Mouse (Mus musculus): ENCODE data around the gene D430041D05Rik. TPM values are rescaled to one million over a fixed set of nuclear protein-coding genes. Genes with fewer than 3 reads are reported as not detected.

D430041D05Rik gene
- polyA plus RNA-seq, 1 experiment: not detected

DNA sequence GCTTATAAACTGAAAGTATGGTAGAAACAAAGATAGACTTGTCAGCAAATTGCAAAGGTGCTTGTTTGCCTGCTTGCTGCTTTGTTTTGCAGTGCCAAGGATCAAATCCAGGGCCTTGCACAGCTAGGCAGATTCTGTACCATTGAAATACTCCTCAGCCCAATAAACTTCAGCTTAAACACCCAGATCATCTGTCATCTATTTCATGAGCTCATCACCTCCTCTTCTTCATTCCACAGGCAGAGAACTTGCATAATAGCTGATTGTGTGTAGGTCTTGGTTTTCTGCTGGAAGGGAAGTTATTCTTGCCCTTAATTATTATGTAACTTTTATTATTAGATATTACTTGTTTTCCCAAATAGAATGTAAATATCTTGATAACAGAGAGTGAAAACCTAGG is 73.2 kb downstream of the D430041D05Rik start:
- no peaks in the 10 kb centered on the region for H3K9me3 ChIP-seq (ENCODE audit: control insufficient read depth, low read length)
- no peaks in the 10 kb centered on the region for H3K27me3 ChIP-seq (ENCODE audit: control insufficient read depth)
- no peaks in the 10 kb centered on the region for H3K36me3 ChIP-seq (ENCODE audit: control insufficient read depth)
- H3K4me1 ChIP-seq (ENCODE audit: control insufficient read depth): no peaks in the 10 kb centered on the region
- TF ChIP-seq GATA1 (IDR thresholded peaks at IDR 0.05; ENCODE audit: low read length) (no peak), TAL1 (IDR thresholded peaks at IDR 0.05; ENCODE audit: low read length) (no peak)
- H3K4me3 ChIP-seq (replicated peaks): no peak overlapping the region

DNA sequence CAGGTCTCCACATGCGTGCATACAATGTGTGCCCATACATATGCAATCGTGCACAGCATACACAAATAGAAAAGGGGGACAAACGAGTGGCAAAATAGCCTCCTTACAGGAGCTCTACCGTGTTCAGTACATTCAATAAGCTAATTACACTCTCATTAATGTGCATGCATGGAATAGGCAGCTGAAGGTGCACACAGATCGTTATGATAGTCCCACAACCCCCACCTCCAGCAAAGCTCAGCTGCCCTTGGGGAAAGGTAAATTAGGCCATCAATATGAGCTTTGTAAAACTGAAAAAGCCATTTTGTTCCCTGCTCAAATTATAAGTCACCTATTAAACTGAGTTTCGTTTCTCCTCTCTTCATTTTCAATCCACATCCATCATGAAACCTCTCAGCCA is 75.0 kb downstream of the D430041D05Rik start:
- Histone ChIP-seq H3K36me3 (ENCODE audit: control insufficient read depth) (no peaks in the 10 kb centered on the region), H3K9me3 (ENCODE audit: control insufficient read depth, low read length) (no peaks in the 10 kb centered on the region), H3K27me3 (ENCODE audit: control insufficient read depth) (no peaks in the 10 kb centered on the region), H3K4me1 (ENCODE audit: control insufficient read depth) (no peaks in the 10 kb centered on the region), H3K4me3 (replicated peaks) (no peak overlapping the region)
- TF ChIP-seq TAL1 (IDR thresholded peaks at IDR 0.05; ENCODE audit: low read length): no peak
- no peak for TF ChIP-seq GATA1 (IDR thresholded peaks at IDR 0.05; ENCODE audit: low read length)

DNA sequence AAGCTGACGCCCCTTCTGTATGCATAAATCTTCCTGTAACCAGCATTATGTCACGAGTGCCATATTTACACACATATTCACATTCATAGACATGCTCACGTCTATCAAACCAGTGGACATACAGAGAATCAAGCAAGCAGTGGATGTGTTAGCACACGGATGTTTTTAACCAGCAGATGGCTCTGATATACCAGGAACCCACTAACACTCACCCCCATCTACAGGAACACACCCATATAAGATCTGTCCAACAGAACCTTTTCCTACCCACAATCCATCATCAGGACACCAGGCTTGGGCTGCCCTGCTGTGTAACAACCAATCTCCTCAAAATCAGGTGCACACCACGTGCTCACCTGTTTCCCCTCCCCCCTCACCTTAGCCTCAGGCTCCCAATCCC is 76.9 kb downstream of the D430041D05Rik start:
- Histone ChIP-seq H3K4me1 (ENCODE audit: control insufficient read depth) (no peaks in the 10 kb centered on the region), H3K4me3 (replicated peaks) (no peak overlapping the region), H3K9me3 (ENCODE audit: control insufficient read depth, low read length) (no peaks in the 10 kb centered on the region), H3K36me3 (ENCODE audit: control insufficient read depth) (no peaks in the 10 kb centered on the region), H3K27me3 (ENCODE audit: control insufficient read depth) (no peaks in the 10 kb centered on the region)
- TF ChIP-seq TAL1 (IDR thresholded peaks at IDR 0.05; ENCODE audit: low read length) (no peak), GATA1 (IDR thresholded peaks at IDR 0.05; ENCODE audit: low read length) (no peak)

DNA sequence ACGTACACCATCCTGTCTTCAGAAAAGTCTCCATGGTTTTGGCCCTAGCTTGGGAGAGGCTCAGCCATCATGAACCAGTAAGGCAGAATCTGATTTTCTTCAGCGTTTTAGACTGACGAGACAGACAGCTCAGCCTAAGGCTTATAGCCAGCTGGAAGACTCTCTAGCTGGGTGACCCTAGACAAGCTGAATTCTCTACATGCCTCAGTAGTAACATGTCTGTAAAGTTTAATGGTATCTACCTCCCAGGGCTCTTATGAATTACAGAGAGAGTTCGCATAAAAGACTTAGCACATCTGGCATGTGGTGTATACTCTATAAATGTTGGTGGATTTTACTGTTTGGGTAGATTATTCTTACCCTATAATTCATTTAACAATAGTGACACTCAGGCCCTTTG is 78.1 kb downstream of the D430041D05Rik start:
- Histone ChIP-seq H3K4me1 (ENCODE audit: control insufficient read depth) (no peaks in the 10 kb centered on the region), H3K36me3 (ENCODE audit: control insufficient read depth) (no peaks in the 10 kb centered on the region), H3K9me3 (ENCODE audit: control insufficient read depth, low read length) (no peaks in the 10 kb centered on the region), H3K27me3 (ENCODE audit: control insufficient read depth) (no peaks in the 10 kb centered on the region), H3K4me3 (replicated peaks) (no peak overlapping the region)
- TF ChIP-seq GATA1 (IDR thresholded peaks at IDR 0.05; ENCODE audit: low read length) (no peak), TAL1 (IDR thresholded peaks at IDR 0.05; ENCODE audit: low read length) (no peak)

DNA sequence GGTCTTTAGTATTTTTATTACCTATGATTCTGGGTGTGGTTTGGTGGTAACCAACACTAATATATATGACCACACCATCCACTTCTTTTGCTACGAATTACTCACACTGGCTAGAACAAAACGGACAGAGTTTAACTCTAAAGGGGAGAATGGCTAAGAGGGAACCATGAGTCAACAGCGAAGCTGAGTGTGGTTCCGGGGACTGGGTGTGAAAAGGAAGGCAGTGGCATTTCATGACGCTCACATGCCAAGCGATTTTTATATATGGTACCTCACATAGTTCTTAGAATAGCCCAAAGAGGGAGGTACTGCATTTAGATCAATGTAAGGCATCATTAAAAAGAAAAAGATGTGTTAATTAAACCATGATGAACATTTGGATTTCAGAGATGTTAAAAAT is 79.6 kb downstream of the D430041D05Rik start:
- Histone ChIP-seq H3K36me3 (ENCODE audit: control insufficient read depth) (no peaks in the 10 kb centered on the region), H3K9me3 (ENCODE audit: control insufficient read depth, low read length) (no peaks in the 10 kb centered on the region), H3K4me1 (ENCODE audit: control insufficient read depth) (no peaks in the 10 kb centered on the region), H3K4me3 (replicated peaks) (no peak overlapping the region), H3K27me3 (ENCODE audit: control insufficient read depth) (no peaks in the 10 kb centered on the region)
- TF ChIP-seq TAL1 (IDR thresholded peaks at IDR 0.05; ENCODE audit: low read length): no peak
- TF ChIP-seq GATA1 (IDR thresholded peaks at IDR 0.05; ENCODE audit: low read length): no peak

DNA sequence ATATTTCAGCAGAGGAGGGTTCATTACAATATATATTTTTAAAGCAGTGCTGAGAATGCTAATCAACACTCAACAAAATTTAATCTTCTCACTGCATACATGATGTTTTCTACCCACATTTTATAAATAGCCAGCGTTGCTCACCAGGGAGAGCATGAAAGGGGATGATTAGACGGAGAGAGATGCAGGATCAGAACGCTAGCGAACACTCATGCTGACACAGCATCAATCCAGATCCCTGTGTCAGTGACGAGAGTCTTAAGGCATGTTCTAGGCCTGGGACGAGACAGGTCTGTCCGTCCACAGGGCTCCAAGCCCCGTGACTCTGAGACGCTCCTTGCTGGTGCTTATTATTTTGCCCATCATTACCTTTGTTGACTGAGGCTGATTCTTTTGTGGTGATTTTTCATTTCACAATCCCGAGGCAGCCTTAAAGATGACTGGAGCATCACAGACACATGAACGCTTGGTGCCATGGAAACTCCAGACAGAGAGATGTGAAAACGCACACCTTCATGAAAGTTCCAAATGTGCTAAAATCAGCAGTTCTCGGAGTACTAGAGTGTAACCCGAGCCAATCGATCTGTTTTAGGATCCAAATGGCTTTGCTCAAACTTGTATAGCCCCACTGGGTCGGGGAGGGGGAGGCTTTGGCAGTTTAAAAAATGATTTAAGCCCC is 83.6 kb downstream of the D430041D05Rik start:
- Histone ChIP-seq H3K4me3 (replicated peaks) (no peak overlapping the region), H3K27me3 (ENCODE audit: control insufficient read depth) (no peaks in the 10 kb centered on the region), H3K36me3 (ENCODE audit: control insufficient read depth) (no peaks in the 10 kb centered on the region), H3K4me1 (ENCODE audit: control insufficient read depth) (no peaks in the 10 kb centered on the region), H3K9me3 (ENCODE audit: control insufficient read depth, low read length) (no peaks in the 10 kb centered on the region)
- TF ChIP-seq TAL1 (IDR thresholded peaks at IDR 0.05; ENCODE audit: low read length): no peak
- no peak for TF ChIP-seq GATA1 (IDR thresholded peaks at IDR 0.05; ENCODE audit: low read length)

DNA sequence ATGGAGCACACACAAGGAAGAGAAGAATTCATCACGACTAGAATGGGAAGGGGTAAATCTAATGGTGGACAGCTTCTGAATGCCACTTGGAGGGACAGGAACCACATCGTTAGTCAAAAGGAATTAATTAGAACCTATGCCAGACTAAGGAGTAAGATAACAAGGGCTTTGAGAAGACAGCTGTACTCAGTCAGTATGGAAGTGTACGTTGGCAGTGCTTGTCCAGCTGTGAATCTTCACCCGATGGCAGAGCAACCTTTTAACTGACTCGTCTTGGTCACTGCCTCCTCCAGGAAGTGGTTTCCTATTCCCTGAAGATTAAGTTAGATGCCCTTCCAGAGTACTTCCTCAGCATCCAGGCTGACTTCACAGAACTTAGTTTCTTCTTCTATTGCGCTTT is 87.0 kb downstream of the D430041D05Rik start:
- no peaks in the 10 kb centered on the region for H3K36me3 ChIP-seq (ENCODE audit: control insufficient read depth)
- H3K4me1 ChIP-seq (ENCODE audit: control insufficient read depth): no peaks in the 10 kb centered on the region
- no peaks in the 10 kb centered on the region for H3K27me3 ChIP-seq (ENCODE audit: control insufficient read depth)
- no peak overlapping the region for H3K4me3 ChIP-seq (replicated peaks)
- TF ChIP-seq TAL1 (IDR thresholded peaks at IDR 0.05; ENCODE audit: low read length) (no peak), GATA1 (IDR thresholded peaks at IDR 0.05; ENCODE audit: low read length) (no peak)
- no peaks in the 10 kb centered on the region for H3K9me3 ChIP-seq (ENCODE audit: control insufficient read depth, low read length)

DNA sequence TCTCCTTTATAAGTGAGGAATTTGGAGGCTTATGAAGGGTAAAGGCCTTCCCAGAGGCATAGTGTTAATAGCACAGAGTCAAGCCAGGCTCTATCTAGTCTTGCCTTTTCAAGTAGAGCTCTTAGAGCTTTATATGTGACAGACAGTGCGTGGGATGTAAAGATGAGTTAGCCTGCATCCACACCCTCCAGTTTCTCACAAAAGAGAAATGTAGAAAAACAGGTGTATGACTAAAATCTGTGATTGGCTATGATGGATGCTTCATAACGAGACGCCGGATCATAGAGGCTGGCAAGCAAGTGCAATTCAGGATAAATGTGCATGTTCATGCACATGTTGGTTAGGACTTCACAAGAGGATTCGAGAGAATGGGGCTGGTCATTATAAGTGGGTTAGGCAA is 87.5 kb downstream of the D430041D05Rik start:
- Histone ChIP-seq H3K9me3 (ENCODE audit: control insufficient read depth, low read length) (no peaks in the 10 kb centered on the region), H3K27me3 (ENCODE audit: control insufficient read depth) (no peaks in the 10 kb centered on the region), H3K4me3 (replicated peaks) (no peak overlapping the region), H3K36me3 (ENCODE audit: control insufficient read depth) (no peaks in the 10 kb centered on the region), H3K4me1 (ENCODE audit: control insufficient read depth) (no peaks in the 10 kb centered on the region)
- TF ChIP-seq GATA1 (IDR thresholded peaks at IDR 0.05; ENCODE audit: low read length) (no peak), TAL1 (IDR thresholded peaks at IDR 0.05; ENCODE audit: low read length) (no peak)

DNA sequence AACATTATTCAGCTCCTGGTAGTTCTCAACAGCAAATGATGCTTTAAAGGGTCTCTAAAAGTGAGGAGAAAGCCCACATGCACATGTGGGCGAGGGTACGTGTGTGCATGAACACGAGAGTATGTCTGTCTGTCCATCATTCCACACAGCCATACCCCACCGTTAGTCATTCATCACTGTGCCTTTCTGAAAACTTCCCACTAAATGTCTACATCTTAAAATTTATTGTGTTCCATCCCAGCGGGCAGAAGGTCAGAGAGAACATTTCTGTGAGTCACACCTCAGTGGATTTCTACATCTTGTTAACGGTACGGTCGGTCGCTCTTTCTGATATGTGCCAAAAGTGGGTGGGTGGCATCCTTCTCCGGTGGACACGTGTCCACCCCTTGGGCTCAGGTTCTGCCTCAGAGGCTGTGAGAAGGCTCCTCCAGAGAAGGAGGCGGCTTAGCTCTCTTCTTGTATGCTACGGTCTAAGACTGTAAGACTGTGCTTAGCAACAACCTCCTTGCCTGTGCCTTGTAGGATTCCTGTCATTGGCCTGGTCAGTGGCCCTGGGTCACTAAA is 90.7 kb downstream of the D430041D05Rik start:
- no peaks in the 10 kb centered on the region for H3K36me3 ChIP-seq (ENCODE audit: control insufficient read depth)
- H3K4me3 ChIP-seq (replicated peaks): no peak overlapping the region
- TF ChIP-seq TAL1 (IDR thresholded peaks at IDR 0.05; ENCODE audit: low read length) (no peak), GATA1 (IDR thresholded peaks at IDR 0.05; ENCODE audit: low read length) (no peak)
- H3K9me3 ChIP-seq (ENCODE audit: control insufficient read depth, low read length): no peaks in the 10 kb centered on the region
- no peaks in the 10 kb centered on the region for H3K4me1 ChIP-seq (ENCODE audit: control insufficient read depth)
- H3K27me3 ChIP-seq (ENCODE audit: control insufficient read depth): no peaks in the 10 kb centered on the region

Data from erythroblast, embryonic 14.5 days (primary cell).